Mouse (Mus musculus): ENCODE measurements around the gene Sspo. TPM values are rescaled to one million over a fixed set of nuclear protein-coding genes. Genes with fewer than 3 reads are reported as not detected.

Sspo gene
- polyA plus RNA-seq, 1 experiment: 2.5 TPM

- no peaks in the 10 kb centered on the region for H3K79me2 ChIP-seq (ENCODE audit: control insufficient read depth, insufficient read depth)
- no peak overlapping the region for H3K4me3 ChIP-seq
- H3ac ChIP-seq (ENCODE audit: control insufficient read depth, insufficient read length): no peak overlapping the region
- H3K27me3 ChIP-seq (ENCODE audit: control insufficient read depth, insufficient read depth, insufficient read length): no peaks in the 10 kb centered on the region
- H3K36me3 ChIP-seq (ENCODE audit: control insufficient read depth, insufficient read depth): no peaks in the 10 kb centered on the region
- no peak overlapping the region for H3K4me2 ChIP-seq (ENCODE audit: low read depth)
- no peak for TF ChIP-seq E2F4 (IDR thresholded peaks at IDR 0.05; ENCODE audit: insufficient read depth)
- TF ChIP-seq POLR2A (IDR thresholded peaks at IDR 0.05; ENCODE audit: insufficient read length, low read depth): no peak
- no peak for TF ChIP-seq CEBPB (IDR thresholded peaks at IDR 0.05; ENCODE audit: insufficient read depth, poor library complexity, severe bottlenecking)
- TF ChIP-seq TCF3 (IDR thresholded peaks at IDR 0.05; ENCODE audit: insufficient read length, low read depth): no peak
- no peak for TF ChIP-seq POLR2AphosphoS2 (IDR thresholded peaks at IDR 0.05; ENCODE audit: insufficient read length, low read depth)
- no peak for TF ChIP-seq MYOD1 (IDR thresholded peaks at IDR 0.05; ENCODE audit: control insufficient read depth in 1 of 3, insufficient read length in 2 of 3, low read depth in 2 of 3)
- TF ChIP-seq TCF12 (IDR thresholded peaks at IDR 0.05; ENCODE audit: insufficient read depth, poor library complexity, severe bottlenecking): no peak
- TF ChIP-seq USF1 (IDR thresholded peaks at IDR 0.05; ENCODE audit: low read depth): no peak
- TF ChIP-seq REST (IDR thresholded peaks at IDR 0.05; ENCODE audit: insufficient read depth, insufficient read length): no peak
- no peak for TF ChIP-seq MYOG (IDR thresholded peaks at IDR 0.05; ENCODE audit: control insufficient read depth in 1 of 3, insufficient read depth in 1 of 3, insufficient read length in 2 of 3, low read depth in 2 of 3)
- TF ChIP-seq SRF (IDR thresholded peaks at IDR 0.05; ENCODE audit: control insufficient read depth, insufficient read length, low read depth): no peak
- no peak for TF ChIP-seq MAX (IDR thresholded peaks at IDR 0.05; ENCODE audit: low read depth)
Measured at GRCm38 (mm10) chr6:48533475-48533874, 85.4 kb downstream of the Sspo start.

GRCm38 (mm10) chr6:48534913-48535312 is 86.9 kb downstream of the Sspo start:
- Histone ChIP-seq H3K79me2 (ENCODE audit: control insufficient read depth, insufficient read depth) (no peaks in the 10 kb centered on the region), H3K36me3 (ENCODE audit: control insufficient read depth, insufficient read depth) (no peaks in the 10 kb centered on the region), H3K4me2 (ENCODE audit: low read depth) (no peak overlapping the region), H3K27me3 (ENCODE audit: control insufficient read depth, insufficient read depth, insufficient read length) (no peaks in the 10 kb centered on the region), H3K4me3 (no peak overlapping the region), H3ac (ENCODE audit: control insufficient read depth, insufficient read length) (no peak overlapping the region)
- no peak for TF ChIP-seq POLR2A (IDR thresholded peaks at IDR 0.05; ENCODE audit: insufficient read length, low read depth)
- TF ChIP-seq SRF (IDR thresholded peaks at IDR 0.05; ENCODE audit: control insufficient read depth, insufficient read length, low read depth): no peak
- no peak for TF ChIP-seq CEBPB (IDR thresholded peaks at IDR 0.05; ENCODE audit: insufficient read depth, poor library complexity, severe bottlenecking)
- no peak for TF ChIP-seq MYOG (IDR thresholded peaks at IDR 0.05; ENCODE audit: control insufficient read depth in 1 of 3, insufficient read depth in 1 of 3, insufficient read length in 2 of 3, low read depth in 2 of 3)
- TF ChIP-seq POLR2AphosphoS2 (IDR thresholded peaks at IDR 0.05; ENCODE audit: insufficient read length, low read depth): no peak
- no peak for TF ChIP-seq REST (IDR thresholded peaks at IDR 0.05; ENCODE audit: insufficient read depth, insufficient read length)
- no peak for TF ChIP-seq E2F4 (IDR thresholded peaks at IDR 0.05; ENCODE audit: insufficient read depth)
- no peak for TF ChIP-seq MAX (IDR thresholded peaks at IDR 0.05; ENCODE audit: low read depth)

GRCm38 (mm10) chr6:48536091-48536490 is 88.1 kb downstream of the Sspo start:
- no peaks in the 10 kb centered on the region for H3K79me2 ChIP-seq (ENCODE audit: control insufficient read depth, insufficient read depth)
- H3K27me3 ChIP-seq (ENCODE audit: control insufficient read depth, insufficient read depth, insufficient read length): no peaks in the 10 kb centered on the region
- H3K36me3 ChIP-seq (ENCODE audit: control insufficient read depth, insufficient read depth): no peaks in the 10 kb centered on the region
- TF ChIP-seq POLR2AphosphoS2 (IDR thresholded peaks at IDR 0.05; ENCODE audit: insufficient read length, low read depth) (no peak), USF1 (IDR thresholded peaks at IDR 0.05; ENCODE audit: low read depth) (no peak), MAX (IDR thresholded peaks at IDR 0.05; ENCODE audit: low read depth) (no peak), E2F4 (IDR thresholded peaks at IDR 0.05; ENCODE audit: insufficient read depth) (no peak), CEBPB (IDR thresholded peaks at IDR 0.05; ENCODE audit: insufficient read depth, poor library complexity, severe bottlenecking) (no peak), MYOG (IDR thresholded peaks at IDR 0.05; ENCODE audit: control insufficient read depth in 1 of 3, insufficient read depth in 1 of 3, insufficient read length in 2 of 3, low read depth in 2 of 3) (no peak)
- H3ac ChIP-seq (ENCODE audit: control insufficient read depth, insufficient read length): no peak overlapping the region
- peak overlapping the region; percentile 9 for H3K4me2 ChIP-seq (ENCODE audit: low read depth)
- H3K4me3 ChIP-seq: no peak overlapping the region

- TF ChIP-seq MAX (IDR thresholded peaks at IDR 0.05; ENCODE audit: low read depth): no peak
- no peak for TF ChIP-seq TCF12 (IDR thresholded peaks at IDR 0.05; ENCODE audit: insufficient read depth, poor library complexity, severe bottlenecking)
- TF ChIP-seq MYOD1 (IDR thresholded peaks at IDR 0.05; ENCODE audit: control insufficient read depth in 1 of 3, insufficient read length in 2 of 3, low read depth in 2 of 3): peak in 1 of 3 experiments; percentile 17
- no peak for TF ChIP-seq TCF3 (IDR thresholded peaks at IDR 0.05; ENCODE audit: insufficient read length, low read depth)
- no peak for TF ChIP-seq REST (IDR thresholded peaks at IDR 0.05; ENCODE audit: insufficient read depth, insufficient read length)
- TF ChIP-seq MYOG (IDR thresholded peaks at IDR 0.05; ENCODE audit: control insufficient read depth in 1 of 3, insufficient read depth in 1 of 3, insufficient read length in 2 of 3, low read depth in 2 of 3): peak in 1 of 3 experiments; percentile 25
- TF ChIP-seq CEBPB (IDR thresholded peaks at IDR 0.05; ENCODE audit: insufficient read depth, poor library complexity, severe bottlenecking): no peak
- no peak for TF ChIP-seq E2F4 (IDR thresholded peaks at IDR 0.05; ENCODE audit: insufficient read depth)
- no peak for TF ChIP-seq POLR2A (IDR thresholded peaks at IDR 0.05; ENCODE audit: insufficient read length, low read depth)
- Histone ChIP-seq H3ac (ENCODE audit: control insufficient read depth, insufficient read length) (no peak within 1 kb of the TSS), H3K36me3 (ENCODE audit: control insufficient read depth, insufficient read depth) (no peaks in the 10 kb centered on the region), H3K79me2 (ENCODE audit: control insufficient read depth, insufficient read depth) (no peaks in the 10 kb centered on the region), H3K4me3 (peak within 1 kb of the TSS; percentile 18), H3K4me2 (ENCODE audit: low read depth) (peak within 1 kb of the TSS; percentile 75), H3K27me3 (ENCODE audit: control insufficient read depth, insufficient read depth, insufficient read length) (no peaks in the 10 kb centered on the region)
Measured at GRCm38 (mm10) chr6:48537105-48537954, 89.3 kb downstream of the Sspo start, which contains the start of gene Atp6v0e2. TSS of gene Atp6v0e2 (plus strand) at chr6:48537615.
